Mouse (Mus musculus) CD4-positive, CD25-positive, alpha-beta regulatory T cell, adult 4 months (primary cell): ENCODE measurements at regions not wholly inside any gene's neighbourhood (a gene's known extent, or its start where the extent isn't known, plus 50 kb on each side); places are given as distances from the start of the nearest gene placed in this dataset.
"Not testable (repeated sequence)": the region's sequence is repeated elsewhere in the genome, so short reads cannot be mapped to it uniquely, and the experiment has no call there.

Experiments used
- ATAC-seq: one replicate; pipeline ENCODE4 v1.8.0; 2017

- no peak for ATAC-seq
These were observed 184.3 kb upstream of the Rpl38 start for GRCm38 (mm10) chr11:114483823-114484667.

GRCm38 (mm10) chr11:114483350-114483749 lies 185.0 kb upstream of the Rpl38 start:
- ATAC-seq, result not testable (repeated sequence)

- ATAC-seq, result no peak
These were observed 186.3 kb upstream of the Rpl38 start for GRCm38 (mm10) chr11:114482070-114482469.

- ATAC-seq, result no peak
These were observed 187.3 kb upstream of the Rpl38 start for GRCm38 (mm10) chr11:114481037-114481436.

GRCm38 (mm10) chr11:114480119-114480540 lies 188.2 kb upstream of the Rpl38 start:
- no peak for ATAC-seq

- no peak for ATAC-seq
These were observed 189.6 kb upstream of the Rpl38 start for GRCm38 (mm10) chr11:114478736-114479135.

GRCm38 (mm10) chr11:114477365-114477764 lies 191.0 kb upstream of the Rpl38 start:
- no peak for ATAC-seq

- ATAC-seq, result no peak
These were observed 195.6 kb upstream of the Rpl38 start for GRCm38 (mm10) chr11:114472501-114473260.

- ATAC-seq, result no peak
These were observed 199.9 kb upstream of the Rpl38 start for GRCm38 (mm10) chr11:114468394-114468793.

GRCm38 (mm10) chr11:114467803-114468202 lies 200.5 kb upstream of the Rpl38 start:
- no peak for ATAC-seq

GRCm38 (mm10) chr11:114465486-114465885 lies 202.8 kb upstream of the Rpl38 start:
- no peak for ATAC-seq

GRCm38 (mm10) chr11:114462755-114463374 lies 205.5 kb upstream of the Rpl38 start:
- no peak for ATAC-seq

GRCm38 (mm10) chr11:114454876-114455330 lies 213.4 kb upstream of the Rpl38 start:
- no peak for ATAC-seq

- no peak for ATAC-seq
These were observed 219.4 kb upstream of the Rpl38 start for GRCm38 (mm10) chr11:114448776-114449401.

- ATAC-seq, result no peak
These were observed 220.9 kb upstream of the Rpl38 start for GRCm38 (mm10) chr11:114447461-114447847.

- no peak for ATAC-seq
These were observed 221.5 kb upstream of the Rpl38 start for GRCm38 (mm10) chr11:114446617-114447460.

GRCm38 (mm10) chr11:114446075-114446616 lies 222.2 kb upstream of the Rpl38 start:
- no peak for ATAC-seq

- no peak for ATAC-seq
These were observed 224.1 kb upstream of the Rpl38 start for GRCm38 (mm10) chr11:114444211-114444610.

- no peak for ATAC-seq
These were observed 224.9 kb upstream of the Rpl38 start for GRCm38 (mm10) chr11:114443444-114443843.

GRCm38 (mm10) chr11:114439314-114439713 lies 229.0 kb upstream of the Rpl38 start:
- no peak for ATAC-seq

GRCm38 (mm10) chr11:114435788-114436187 lies 232.5 kb upstream of the Rpl38 start:
- no peak for ATAC-seq
